Mouse (Mus musculus): ENCODE data around the gene Mnat1.

- TF ChIP-seq CEBPB (IDR thresholded peaks at IDR 0.05; ENCODE audit: low read depth) (no peak), CTCF (IDR thresholded peaks at IDR 0.05; ENCODE audit: control insufficient read depth, insufficient read depth, insufficient read length) (no peak)
Measured at GRCm38 (mm10) chr12:73098593-73098992, 24.9 kb upstream of the Mnat1 start.

Measured in C2C12 (cell line).